Mouse (Mus musculus) myocyte (in vitro differentiated cells): ENCODE results near the gene Pmvk.

ENCODE experiments used
- MAX ChIP-seq: IDR thresholded peaks from one replicate; pipeline ENCODE4 v1.6.1; 2011; ENCODE audit warnings: low read depth, mild to moderate bottlenecking, control low read depth
- MYOD1 ChIP-seq, 3 experiments: IDR thresholded peaks; one replicate each; pipeline ENCODE4 v1.6.1; 2011; ENCODE audit warnings: control low read depth in 2 of 3, low read depth in 2 of 3, mild to moderate bottlenecking in 2 of 3, moderate library complexity in 1 of 3; ENCODE audit not compliant: insufficient read length in 2 of 3, control insufficient read depth in 1 of 3
- MYOG ChIP-seq, 3 experiments: IDR thresholded peaks; one replicate each; pipeline ENCODE4 v1.6.1; 2011; ENCODE audit warnings: control low read depth in 2 of 3, low read depth in 2 of 3, mild to moderate bottlenecking in 2 of 3; ENCODE audit not compliant: insufficient read length in 2 of 3, control insufficient read depth in 1 of 3, insufficient read depth in 1 of 3
- USF1 ChIP-seq: IDR thresholded peaks from one replicate; pipeline ENCODE4 v1.6.1; 2011; ENCODE audit warnings: low read depth, mild to moderate bottlenecking, control low read depth, moderate library complexity

DNA sequence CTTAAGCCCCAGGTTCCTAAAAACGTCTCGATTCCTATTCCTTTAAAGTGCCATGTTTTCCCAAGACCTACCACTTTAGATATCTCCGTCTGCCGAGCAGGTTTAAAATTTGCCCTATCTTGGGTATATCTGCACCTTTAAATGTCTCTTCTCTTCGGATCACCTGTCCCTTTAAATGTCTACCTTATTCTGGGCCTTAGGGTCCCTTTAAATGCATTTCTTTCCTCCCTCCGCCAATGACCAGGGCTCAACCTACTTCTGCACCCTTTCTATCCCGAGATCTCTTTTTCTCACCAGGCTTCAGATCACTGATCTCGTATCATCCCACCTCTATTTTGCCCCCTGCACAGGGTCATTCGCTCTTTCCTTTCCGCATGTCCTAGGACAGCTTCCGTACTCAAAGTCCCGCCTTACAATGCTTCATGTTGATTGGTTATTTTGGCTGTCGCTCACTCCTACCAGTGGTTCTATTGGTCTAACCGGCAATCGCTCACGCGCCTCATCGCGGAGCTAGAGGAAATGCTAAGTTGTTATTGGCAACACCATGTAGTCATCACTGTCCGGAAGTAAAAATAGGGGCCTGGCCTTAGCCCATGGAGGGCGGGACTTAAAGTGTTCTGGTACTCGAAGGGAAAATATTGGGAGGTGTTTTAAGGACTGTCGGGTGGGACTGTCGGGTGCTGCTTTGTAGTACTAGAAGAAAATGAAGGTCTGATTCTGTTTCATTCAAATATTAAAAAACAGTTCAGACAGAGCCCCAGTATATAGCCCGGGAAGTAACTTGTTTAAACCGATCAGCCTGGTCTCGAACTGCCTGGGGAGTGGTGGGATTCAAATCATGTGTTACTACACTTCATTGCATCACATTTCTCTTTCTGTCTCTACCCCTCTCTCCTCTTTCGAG, 42.6 kb upstream of the Pmvk start, which contains the start of gene Flad1:
- TF ChIP-seq USF1, result no peak
- TF ChIP-seq MAX, result no peak
- no peak for TF ChIP-seq MYOG (IDR thresholded peaks at IDR 0.05; ENCODE audit: control insufficient read depth in 1 of 3, insufficient read depth in 1 of 3, insufficient read length in 2 of 3, low read depth in 2 of 3)
- no peak for TF ChIP-seq MYOD1 (IDR thresholded peaks at IDR 0.05; ENCODE audit: control insufficient read depth in 1 of 3, insufficient read length in 2 of 3, low read depth in 2 of 3)
